Mouse (Mus musculus): Measurements from ENCODE around the gene Olfr1459. TPM values are rescaled to one million over a fixed set of nuclear protein-coding genes. Genes with fewer than 3 reads are reported as not detected.

Olfr1459 gene
- total RNA-seq (2023), result under 1 TPM in 1 of 2 experiments, not detected in 1; 0.10 TPM

DNA sequence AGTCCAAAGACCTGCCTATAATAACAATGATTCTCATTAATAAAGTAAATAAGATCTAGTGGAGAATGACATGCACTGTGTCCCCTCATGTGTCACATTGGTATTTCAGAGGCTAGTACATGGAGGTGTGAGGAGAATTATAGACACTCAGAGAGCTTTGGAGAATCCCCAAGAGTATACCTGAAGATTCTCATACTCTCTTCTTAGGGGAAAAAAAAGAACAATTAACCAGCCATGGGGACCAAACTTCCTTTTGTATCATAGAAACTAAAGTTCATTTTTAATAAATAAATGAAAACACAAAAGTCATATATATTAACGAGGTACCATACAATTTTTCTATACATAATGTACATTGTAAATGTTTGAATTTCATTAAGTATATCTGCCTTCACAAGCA is at the start of gene Olfr1459:
Gene Olfr1459, minus strand, starts transcription at position 101 of the 400 bp plus-strand sequence.

DNA sequence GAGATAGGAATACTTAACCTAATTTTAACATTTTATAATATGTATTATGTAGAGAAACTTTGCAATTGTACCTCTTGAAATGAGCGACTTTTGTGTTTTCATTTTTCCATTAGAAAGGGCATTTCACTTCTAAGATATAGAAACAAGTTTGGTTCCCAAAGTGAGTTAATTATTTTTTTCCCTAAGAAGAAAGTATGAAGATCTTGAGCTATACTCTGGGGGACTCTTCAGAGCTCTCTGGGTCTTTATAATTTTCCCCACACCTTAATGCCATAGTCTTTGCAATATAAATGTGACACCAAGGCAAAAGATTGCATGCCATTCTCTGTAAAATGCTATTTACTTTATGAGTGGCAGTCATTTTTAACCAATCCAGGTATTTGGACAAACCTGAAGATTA is 36.1 kb upstream of the Olfr1459 start, which contains the start of gene Olfr1462:
Gene Olfr1462, plus strand, starts transcription at position 301 of the 400 bp plus-strand sequence.

DNA sequence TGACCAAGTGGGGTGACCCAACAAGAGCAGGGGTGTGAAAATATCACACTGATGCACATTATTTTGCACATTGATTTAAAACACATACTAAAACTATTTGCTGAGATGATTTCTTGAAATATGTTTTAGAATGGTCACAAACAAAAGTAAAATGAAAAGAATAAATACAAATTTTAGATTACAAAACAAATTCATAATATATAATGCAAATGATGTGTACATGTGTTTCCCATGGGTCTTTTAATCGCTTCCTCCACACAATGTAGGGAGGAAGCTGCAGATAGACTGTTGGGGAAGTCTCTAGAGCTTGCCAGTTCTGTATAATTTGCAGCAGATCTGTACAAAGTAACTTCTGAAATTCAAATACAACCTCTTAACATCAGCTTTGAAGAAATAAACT is 13.4 kb upstream of the Olfr1459 start, which contains the start of gene Olfr1461:
Gene Olfr1461, plus strand, starts transcription at position 301 of the 400 bp plus-strand sequence.

DNA sequence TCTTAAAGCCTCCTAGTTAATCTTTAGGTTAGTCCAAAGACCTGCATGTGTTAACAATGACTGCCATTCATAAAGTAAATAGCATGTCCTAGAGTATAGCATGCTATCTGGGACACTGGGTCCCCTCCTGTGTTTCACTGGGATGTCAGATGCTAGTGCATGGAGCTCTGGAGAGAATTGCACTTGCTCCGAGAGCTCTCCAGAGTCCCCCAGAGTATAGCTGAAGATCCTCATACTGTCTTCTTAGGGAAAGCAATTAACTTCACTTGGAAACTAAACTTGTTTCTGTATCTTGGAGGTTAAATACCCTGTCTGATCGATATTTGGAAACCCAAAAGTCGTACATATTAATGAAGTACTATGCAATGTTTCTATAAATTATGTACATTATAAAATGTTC is 42.7 kb downstream of the Olfr1459 start, which contains the start of gene Olfr1458:
Gene Olfr1458, minus strand, starts transcription at position 101 of the 400 bp plus-strand sequence.

DNA sequence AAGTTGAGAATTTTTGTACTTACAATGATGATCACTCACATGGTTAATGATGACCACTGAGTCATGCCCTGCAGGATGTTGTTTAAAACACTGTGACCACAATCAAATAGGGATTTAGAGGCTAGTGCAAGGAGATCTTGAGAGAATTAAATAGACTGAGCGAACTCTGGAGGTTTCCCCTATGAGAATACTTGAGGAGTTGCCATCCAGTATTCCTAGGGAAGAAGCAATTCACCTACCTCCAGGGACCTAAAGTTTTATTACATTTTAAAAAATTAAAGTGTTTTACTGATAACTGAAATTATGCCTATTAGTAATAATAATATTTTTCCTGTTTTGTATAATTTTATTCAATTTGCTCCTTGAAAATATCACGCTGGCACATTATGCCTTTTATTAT is 51.6 kb downstream of the Olfr1459 start, which contains the start of gene Olfr1457:
Gene Olfr1457, minus strand, starts transcription at position 101 of the 400 bp plus-strand sequence.

Other genes starting within 250 kb of the Olfr1459 start
- gene Olfr1447, start 245.8 kb downstream of the Olfr1459 start, total RNA-seq (2023), result not detected
- gene Olfr1448, start 225.1 kb downstream of the Olfr1459 start, total RNA-seq (2023), result not detected
- gene Olfr1449, start 218.7 kb downstream of the Olfr1459 start, total RNA-seq (2023), result not detected
- not detected for gene Olfr1450, start 199.3 kb downstream of the Olfr1459 start, total RNA-seq (2023)
- not detected for gene Olfr1451, start 154.5 kb downstream of the Olfr1459 start, total RNA-seq (2023)
- gene Olfr1453, start 121.2 kb downstream of the Olfr1459 start, total RNA-seq (2023), result not detected
- gene Olfr1454, start 88.9 kb downstream of the Olfr1459 start, total RNA-seq (2023), result not detected
- gene Olfr1457, start 51.7 kb downstream of the Olfr1459 start, total RNA-seq (2023), result not detected
- not detected for gene Olfr1458, start 42.8 kb downstream of the Olfr1459 start, total RNA-seq (2023)
- gene Olfr1461, start 13.5 kb upstream of the Olfr1459 start, total RNA-seq (2023), result not detected
- not detected for gene Olfr1462, start 36.2 kb upstream of the Olfr1459 start, total RNA-seq (2023)
- gene Olfr1463, start 81.8 kb upstream of the Olfr1459 start, total RNA-seq (2023), result not detected
- not detected for gene Olfr1465, start 166.0 kb upstream of the Olfr1459 start, total RNA-seq (2023)
- gene Olfr1466, start 189.3 kb upstream of the Olfr1459 start, total RNA-seq (2023), result not detected
- gene Olfr1467, start 212.7 kb upstream of the Olfr1459 start, total RNA-seq (2023), result not detected